Mouse (Mus musculus): ENCODE data around the gene Zfp202. TPM values are rescaled to one million over a fixed set of nuclear protein-coding genes. Genes with fewer than 3 reads are reported as not detected.

Gene Zfp202
- total RNA-seq, 1 experiment, result 2.1 TPM

DNA sequence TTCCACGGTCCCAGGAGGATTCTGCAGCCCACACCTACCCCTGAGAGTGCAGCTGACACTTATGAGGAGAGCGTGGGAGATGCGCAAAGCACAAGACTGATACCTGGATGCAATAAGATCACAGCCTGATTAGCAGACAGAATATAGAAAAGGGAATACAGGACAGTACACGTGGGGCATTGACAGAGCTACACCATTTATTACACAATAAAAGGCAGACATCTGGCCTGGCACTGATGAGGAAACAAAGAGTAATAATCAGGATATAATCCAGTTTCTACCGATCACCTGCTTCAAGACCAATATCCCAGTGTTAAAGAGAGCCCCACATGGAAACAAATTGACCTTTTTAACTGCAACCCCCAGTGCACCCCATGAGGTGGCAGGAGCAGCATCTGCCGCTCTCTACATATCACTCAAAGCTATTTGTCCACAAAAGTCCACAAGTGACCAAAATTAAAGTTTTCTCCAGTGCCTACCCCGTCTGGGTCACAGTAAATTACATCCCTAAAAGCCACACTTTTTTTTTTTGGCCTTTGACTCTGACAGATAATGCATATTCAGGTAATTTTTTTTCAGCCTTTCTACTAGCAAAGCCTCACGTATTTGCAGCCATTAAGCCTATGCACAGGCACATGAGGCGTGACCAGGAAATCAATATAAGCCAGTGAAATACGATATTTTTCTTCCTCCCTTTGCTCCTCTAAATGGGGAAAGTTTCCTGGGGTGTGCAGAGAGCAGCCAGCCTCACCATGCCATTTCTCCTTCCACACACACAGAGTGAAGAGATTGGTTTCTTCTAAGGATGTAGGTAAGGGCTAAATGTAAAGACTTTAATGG lies 42.3 kb downstream of the Zfp202 start:
- Histone ChIP-seq H3K36me3 (ENCODE audit: control insufficient read depth, insufficient read depth, low read length, poor library complexity, severe bottlenecking) (peaks cover 31% of the 10 kb centered on the region), H3K27ac (ENCODE audit: insufficient read depth, low read depth, low read length, poor library complexity, severe bottlenecking) (no peak overlapping the region), H3K9me3 (ENCODE audit: control insufficient read depth, insufficient read depth, low read depth, low read length) (no peaks in the 10 kb centered on the region), H3K9ac (ENCODE audit: insufficient read depth, low read depth, low read length, poor library complexity, severe bottlenecking) (no peak overlapping the region), H3K4me3 (ENCODE audit: insufficient read depth in 1 of 2, low read depth in 1 of 2, low read length in 2 of 2, poor library complexity in 1 of 2, severe bottlenecking in 1 of 2) (no peak overlapping the region), H3K4me1 (ENCODE audit: control insufficient read depth in 2 of 2, insufficient read depth in 2 of 2, low read length in 2 of 2, poor library complexity in 1 of 2) (peaks cover 0 to 14% of the 10 kb centered on the region in 2 experiments; a peak in 3 of 4 replicates)
- TF ChIP-seq MAFK (IDR thresholded peaks at IDR 0.05; ENCODE audit: insufficient read depth, low read depth, low read length) (no peak), ZC3H11A (IDR thresholded peaks at IDR 0.05; ENCODE audit: borderline replicate concordance, low read depth, low read length) (no peak), ZNF384 (IDR thresholded peaks at IDR 0.05; ENCODE audit: low read depth, low read length) (no peak)
- no peak for DNase-seq (ENCODE audit: low read depth, low spot score)
- in situ Hi-C loops (cut with MboI; ENCODE audit: low sequenced_read_pairs in 2 of 2, unreplicated experiment in 2 of 2), result no loop called here

DNA sequence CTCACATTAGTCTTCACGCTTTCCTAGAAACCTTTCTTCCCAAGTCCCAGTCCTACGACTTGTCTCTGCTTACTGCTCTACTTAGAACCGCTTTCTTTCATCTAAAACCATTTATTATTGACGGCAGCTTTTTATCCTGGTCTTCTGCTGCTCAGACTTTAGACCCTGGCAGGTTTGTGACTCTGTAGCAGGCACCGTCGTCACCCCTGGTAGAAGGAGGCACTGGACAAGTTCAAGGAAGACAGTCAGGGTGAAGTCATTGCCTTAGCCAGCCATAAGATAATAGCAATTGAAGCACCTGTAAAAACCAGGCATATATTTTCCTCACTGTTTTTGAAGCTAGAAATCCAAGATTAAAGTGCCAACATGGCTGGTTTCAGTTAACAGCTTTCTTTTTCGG lies 43.1 kb downstream of the Zfp202 start:
- H3K4me3 ChIP-seq (ENCODE audit: insufficient read depth in 1 of 2, low read depth in 1 of 2, low read length in 2 of 2, poor library complexity in 1 of 2, severe bottlenecking in 1 of 2), result no peak overlapping the region
- H3K9ac ChIP-seq (ENCODE audit: insufficient read depth, low read depth, low read length, poor library complexity, severe bottlenecking), result no peak overlapping the region
- H3K36me3 ChIP-seq (ENCODE audit: control insufficient read depth, insufficient read depth, low read length, poor library complexity, severe bottlenecking), result peaks cover 30% of the 10 kb centered on the region
- H3K9me3 ChIP-seq (ENCODE audit: control insufficient read depth, insufficient read depth, low read depth, low read length), result no peaks in the 10 kb centered on the region
- TF ChIP-seq ZC3H11A (IDR thresholded peaks at IDR 0.05; ENCODE audit: borderline replicate concordance, low read depth, low read length), result no peak
- no peak for TF ChIP-seq HCFC1 (IDR thresholded peaks at IDR 0.05; ENCODE audit: borderline replicate concordance, insufficient read depth, low read length)
- no peak for TF ChIP-seq CHD2 (IDR thresholded peaks at IDR 0.05; ENCODE audit: low read depth, low read length)
- no peak overlapping the region for H3K27ac ChIP-seq (ENCODE audit: insufficient read depth, low read depth, low read length, poor library complexity, severe bottlenecking)
- DNase-seq (ENCODE audit: low read depth, low spot score), result no peak
- in situ Hi-C loops (cut with MboI; ENCODE audit: low sequenced_read_pairs in 2 of 2, unreplicated experiment in 2 of 2), result no loop called here
- peaks cover 0 to 12% of the 10 kb centered on the region in 2 experiments; a peak in 3 of 4 replicates for H3K4me1 ChIP-seq (ENCODE audit: control insufficient read depth in 2 of 2, insufficient read depth in 2 of 2, low read length in 2 of 2, poor library complexity in 1 of 2)

DNA sequence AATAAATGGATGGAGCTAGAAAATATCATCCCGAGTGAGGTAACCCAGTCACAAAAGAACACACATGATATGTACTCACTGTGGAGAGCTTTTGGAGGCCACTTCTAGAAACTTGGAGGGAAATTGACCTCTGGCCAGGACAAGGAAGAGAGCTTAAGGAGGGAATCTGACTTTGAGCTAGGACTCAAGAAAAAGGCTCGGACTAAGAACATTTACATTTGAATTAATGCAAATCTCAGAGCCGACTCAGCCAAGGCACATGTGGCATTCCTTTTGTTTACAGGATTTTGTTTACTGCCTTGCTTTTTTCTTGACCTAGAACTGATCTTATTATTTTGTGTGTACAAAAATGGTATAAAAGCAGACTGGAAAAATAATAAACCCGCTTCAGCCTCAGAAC lies 47.6 kb downstream of the Zfp202 start:
- peak; percentile 64 for DNase-seq (ENCODE audit: low read depth, low spot score)
- H3K9ac ChIP-seq (ENCODE audit: insufficient read depth, low read depth, low read length, poor library complexity, severe bottlenecking), result peak overlapping the region; percentile 55; the same call in 1 of the 2 replicates
- in situ Hi-C loops (cut with MboI; ENCODE audit: low sequenced_read_pairs in 2 of 2, unreplicated experiment in 2 of 2), result no loop called here
- no peaks in the 10 kb centered on the region for H3K9me3 ChIP-seq (ENCODE audit: control insufficient read depth, insufficient read depth, low read depth, low read length)
- peak overlapping the region; percentile 69 to 71 for H3K4me3 ChIP-seq (ENCODE audit: insufficient read depth in 1 of 2, low read depth in 1 of 2, low read length in 2 of 2, poor library complexity in 1 of 2, severe bottlenecking in 1 of 2)
- H3K36me3 ChIP-seq (ENCODE audit: control insufficient read depth, insufficient read depth, low read length, poor library complexity, severe bottlenecking), result peaks cover 14% of the 10 kb centered on the region
- no peak for TF ChIP-seq ZNF384 (IDR thresholded peaks at IDR 0.05; ENCODE audit: low read depth, low read length)
- no peak for TF ChIP-seq ZC3H11A (IDR thresholded peaks at IDR 0.05; ENCODE audit: borderline replicate concordance, low read depth, low read length)
- TF ChIP-seq HCFC1 (IDR thresholded peaks at IDR 0.05; ENCODE audit: borderline replicate concordance, insufficient read depth, low read length), result no peak
- peak; percentile 4; the same call in 1 of the 2 replicates for TF ChIP-seq MAFK (IDR thresholded peaks at IDR 0.05; ENCODE audit: insufficient read depth, low read depth, low read length)
- no peak for TF ChIP-seq CHD2 (IDR thresholded peaks at IDR 0.05; ENCODE audit: low read depth, low read length)
- peaks cover 0 to 14% of the 10 kb centered on the region in 2 experiments; a peak in 2 of 4 replicates for H3K4me1 ChIP-seq (ENCODE audit: control insufficient read depth in 2 of 2, insufficient read depth in 2 of 2, low read length in 2 of 2, poor library complexity in 1 of 2)
- H3K27ac ChIP-seq (ENCODE audit: insufficient read depth, low read depth, low read length, poor library complexity, severe bottlenecking), result peak overlapping the region; percentile 98; the same call in 1 of the 2 replicates

DNA sequence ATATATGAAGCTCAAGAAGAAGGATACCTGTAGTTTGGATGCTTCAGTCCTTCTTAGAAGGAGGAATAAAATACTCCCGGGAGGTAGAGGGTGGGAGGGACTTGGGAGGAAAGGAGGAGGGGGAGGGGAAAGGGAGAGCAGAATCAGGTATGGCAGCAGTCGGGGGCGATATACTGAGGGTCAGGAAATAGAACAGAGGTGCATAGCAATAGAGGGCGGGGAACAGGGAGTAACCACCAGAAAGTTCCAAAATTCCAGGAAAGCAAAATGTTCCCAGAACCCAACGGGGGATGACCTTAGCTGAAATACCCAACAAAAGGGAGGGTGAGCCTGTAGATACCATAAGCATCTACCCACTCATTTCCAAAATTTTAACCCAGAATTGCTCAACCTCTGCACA lies 48.2 kb downstream of the Zfp202 start:
- Histone ChIP-seq H3K4me1 (ENCODE audit: control insufficient read depth in 2 of 2, insufficient read depth in 2 of 2, low read length in 2 of 2, poor library complexity in 1 of 2) (peaks cover 0 to 12% of the 10 kb centered on the region in 2 experiments; a peak in 2 of 4 replicates), H3K9me3 (ENCODE audit: control insufficient read depth, insufficient read depth, low read depth, low read length) (no peaks in the 10 kb centered on the region), H3K4me3 (ENCODE audit: insufficient read depth in 1 of 2, low read depth in 1 of 2, low read length in 2 of 2, poor library complexity in 1 of 2, severe bottlenecking in 1 of 2) (peak overlapping the region; percentile 50 to 71), H3K27ac (ENCODE audit: insufficient read depth, low read depth, low read length, poor library complexity, severe bottlenecking) (peak overlapping the region; percentile 98), H3K36me3 (ENCODE audit: control insufficient read depth, insufficient read depth, low read length, poor library complexity, severe bottlenecking) (peaks cover 10% of the 10 kb centered on the region), H3K9ac (ENCODE audit: insufficient read depth, low read depth, low read length, poor library complexity, severe bottlenecking) (peak overlapping the region; percentile 68; the same call in 1 of the 2 replicates)
- TF ChIP-seq ZNF384 (IDR thresholded peaks at IDR 0.05; ENCODE audit: low read depth, low read length), result no peak
- no peak for TF ChIP-seq HCFC1 (IDR thresholded peaks at IDR 0.05; ENCODE audit: borderline replicate concordance, insufficient read depth, low read length)
- no peak for TF ChIP-seq CHD2 (IDR thresholded peaks at IDR 0.05; ENCODE audit: low read depth, low read length)
- TF ChIP-seq ZC3H11A (IDR thresholded peaks at IDR 0.05; ENCODE audit: borderline replicate concordance, low read depth, low read length), result no peak
- no peak for TF ChIP-seq MAFK (IDR thresholded peaks at IDR 0.05; ENCODE audit: insufficient read depth, low read depth, low read length)
- peak; percentile 79 for DNase-seq (ENCODE audit: low read depth, low spot score)
- in situ Hi-C loops (cut with MboI; ENCODE audit: low sequenced_read_pairs in 2 of 2, unreplicated experiment in 2 of 2), result no loop called here
